Mouse (Mus musculus): ENCODE measurements around the gene Msrb1. TPM values are rescaled to one million over a fixed set of nuclear protein-coding genes. Genes with fewer than 3 reads are reported as not detected.

Msrb1 gene
- polyA plus RNA-seq, 1 experiment from 2014 or later = 22.6 TPM

DNA sequence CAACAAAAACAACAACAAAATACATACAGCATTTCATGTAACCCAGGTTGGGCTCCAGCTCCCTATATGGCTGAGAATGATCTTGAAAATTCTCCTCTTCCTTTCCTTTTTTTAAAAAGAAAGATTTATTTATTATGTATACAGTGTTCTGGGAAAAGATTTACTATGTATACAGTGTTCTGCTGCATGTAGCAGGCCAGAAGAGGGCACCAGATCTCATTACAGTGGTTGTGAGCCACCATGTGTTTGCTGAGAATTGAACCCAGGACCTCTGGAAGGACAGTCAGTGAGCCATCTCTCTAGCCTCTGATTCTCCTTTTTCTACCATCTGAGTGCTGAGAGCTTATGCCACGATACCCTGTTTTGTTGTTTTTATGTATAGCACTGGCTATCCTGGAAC lies 1.9 kb upstream of the Msrb1 start:
- Histone ChIP-seq H3K9ac (no peak overlapping the region), H3K27me3 (peaks cover 10% of the 10 kb centered on the region; the same call in 1 of the 2 replicates), H3K4me1 (peaks cover 15% of the 10 kb centered on the region), H3K27ac (no peak overlapping the region), H3K4me2 (replicated peaks) (no peak overlapping the region), H3K36me3 (0 out of 2 replicates have a peak, but pooled peaks cover under 1% of the 10 kb centered on the region), H3K4me3 (no peak overlapping the region), H3K9me3 (replicated peaks) (no peaks in the 10 kb centered on the region)
- no peak for ATAC-seq (ENCODE audit: low FRiP score)
- WGBS = 81% methylated on average over 1 of the region's 1 CpGs

DNA sequence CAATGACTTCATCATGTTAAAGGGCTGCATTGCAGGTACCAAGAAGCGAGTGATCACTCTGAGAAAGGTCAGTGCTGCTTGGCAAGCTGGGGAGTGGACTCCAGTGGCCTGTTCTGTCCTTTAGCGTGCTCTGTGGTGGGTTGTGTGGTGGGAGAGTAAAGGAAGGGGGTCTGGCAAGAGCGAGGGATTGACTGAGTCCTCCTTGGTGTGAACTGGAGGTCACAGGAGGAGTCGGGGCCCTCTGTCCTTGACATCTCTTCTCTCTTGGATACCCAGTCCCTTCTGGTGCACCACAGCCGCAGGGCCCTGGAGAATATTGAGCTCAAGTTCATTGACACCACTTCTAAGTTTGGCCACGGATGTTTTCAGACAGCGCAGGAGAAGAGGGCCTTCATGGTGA lies 996 bp upstream of the Msrb1 start:
- no peak; the same call in 1 of the 2 replicates for ATAC-seq (ENCODE audit: low FRiP score)
- H3K4me2 ChIP-seq (replicated peaks) = no peak overlapping the region
- H3K27ac ChIP-seq = 0 out of 2 replicates have a peak overlapping the region, but pooled peaks have one; percentile 44

DNA sequence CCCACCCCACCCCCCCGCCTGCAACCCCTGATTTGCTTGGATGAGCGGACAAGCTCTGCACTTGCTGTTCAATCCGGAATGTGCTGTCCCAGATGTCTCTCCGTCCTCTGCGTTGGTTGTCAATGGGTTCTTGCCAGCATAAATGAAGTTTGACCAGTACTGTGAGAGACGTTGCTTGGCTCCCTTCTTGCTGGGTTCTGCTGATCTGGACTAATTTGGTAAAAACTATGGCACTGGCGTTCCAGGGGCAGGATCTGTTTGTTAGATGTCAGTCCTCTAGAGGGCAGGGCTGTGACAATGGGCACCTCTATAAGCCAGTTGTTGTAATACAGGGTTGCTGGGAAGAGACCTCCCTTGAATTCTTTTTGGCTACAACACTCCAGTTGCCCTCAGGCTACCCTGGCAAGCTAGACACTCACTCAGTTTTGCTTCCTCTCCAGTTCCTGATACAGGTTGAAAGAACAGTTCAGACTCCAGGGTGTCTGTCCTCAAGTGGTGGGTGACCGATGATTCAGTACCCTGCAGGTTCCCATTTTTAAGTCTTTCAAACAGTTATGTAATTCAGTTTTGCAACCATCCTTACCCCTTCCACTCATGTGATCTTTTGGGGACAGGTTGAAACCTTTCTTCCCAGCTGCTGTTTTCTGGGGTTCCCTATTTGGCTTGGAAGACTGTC lies 831 bp downstream of the Msrb1 start:
- Histone ChIP-seq H3K9me3 (replicated peaks) (no peaks in the 10 kb centered on the region), H3K9ac (peak overlapping the region; percentile 61), H3K4me3 (peak overlapping the region; percentile 49), H3K4me2 (replicated peaks) (peak overlapping the region; percentile 72), H3K36me3 (peaks cover 18% of the 10 kb centered on the region; the same call in 1 of the 2 replicates), H3K4me1 (peaks cover 15% of the 10 kb centered on the region), H3K27ac (no peak overlapping the region), H3K27me3 (peaks cover 2% of the 10 kb centered on the region; the same call in 1 of the 2 replicates)
- 23% methylated on average over 8 of the region's 8 CpGs for WGBS
- ATAC-seq (ENCODE audit: low FRiP score) = no peak

More for the DNA sequence above, 996 bp upstream of the Msrb1 start:
- Histone ChIP-seq H3K36me3 (0 out of 2 replicates have a peak, but pooled peaks cover 7% of the 10 kb centered on the region), H3K4me3 (no peak overlapping the region), H3K4me1 (peaks cover 15% of the 10 kb centered on the region), H3K27me3 (peaks cover 10% of the 10 kb centered on the region; the same call in 1 of the 2 replicates), H3K9me3 (replicated peaks) (no peaks in the 10 kb centered on the region), H3K9ac (no peak overlapping the region)
- 85% methylated on average over 7 of the region's 7 CpGs for WGBS

DNA sequence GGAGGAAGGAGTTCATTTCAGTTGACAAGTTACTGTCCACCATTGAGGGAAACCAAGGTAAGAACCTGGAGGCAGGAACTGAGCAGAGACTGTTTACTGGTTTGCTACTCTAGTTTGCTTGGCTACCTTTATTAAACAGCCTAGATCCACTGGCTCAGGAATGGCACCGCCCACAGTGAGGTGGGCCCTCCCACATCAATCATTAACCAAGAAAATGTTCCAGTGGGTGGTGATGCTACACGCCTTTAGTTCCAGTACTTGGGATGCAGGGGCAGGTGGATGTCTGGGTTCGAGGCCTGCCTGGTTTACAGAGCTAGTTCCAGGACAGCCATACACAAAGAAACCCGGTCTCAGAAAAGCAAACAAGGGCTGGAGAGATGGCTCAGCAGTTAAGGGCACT lies 1.8 kb downstream of the Msrb1 start:
- no peak overlapping the region for H3K27ac ChIP-seq
- 84% methylated on average over 4 of the region's 4 CpGs for WGBS
- no peak for ATAC-seq (ENCODE audit: low FRiP score)
- no peak overlapping the region for H3K9ac ChIP-seq
- no peaks in the 10 kb centered on the region; the same call in 1 of the 2 replicates for H3K27me3 ChIP-seq
- peaks cover 15% of the 10 kb centered on the region for H3K4me1 ChIP-seq
- peaks cover 18% of the 10 kb centered on the region; the same call in 1 of the 2 replicates for H3K36me3 ChIP-seq
- H3K4me3 ChIP-seq = no peak overlapping the region
- no peak overlapping the region for H3K4me2 ChIP-seq (replicated peaks)
- H3K9me3 ChIP-seq (replicated peaks) = no peaks in the 10 kb centered on the region

DNA sequence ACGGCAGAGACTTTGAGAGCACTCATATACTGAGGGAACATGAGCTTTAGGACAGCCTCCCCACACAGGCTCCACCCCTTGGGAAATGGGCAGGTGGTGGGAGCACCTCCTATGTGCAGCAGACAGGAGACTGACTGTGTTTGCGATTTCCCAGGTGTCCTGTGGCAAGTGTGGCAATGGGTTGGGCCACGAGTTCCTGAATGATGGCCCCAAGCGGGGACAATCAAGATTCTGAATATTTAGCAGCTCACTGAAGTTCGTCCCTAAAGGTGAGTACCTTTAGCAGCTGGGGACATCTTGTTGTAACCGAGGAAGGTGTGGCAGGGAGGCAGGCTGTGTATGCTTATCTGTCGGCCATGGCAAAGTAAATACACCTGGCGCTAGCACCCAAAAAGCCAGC lies 3.5 kb downstream of the Msrb1 start:
- no peak overlapping the region for H3K4me2 ChIP-seq (replicated peaks)
- WGBS = 85% methylated on average over 8 of the region's 8 CpGs
- H3K27ac ChIP-seq = no peak overlapping the region
- H3K36me3 ChIP-seq = peaks cover 18% of the 10 kb centered on the region; the same call in 1 of the 2 replicates
- no peak for ATAC-seq (ENCODE audit: low FRiP score)
- H3K9me3 ChIP-seq (replicated peaks) = no peaks in the 10 kb centered on the region
- H3K27me3 ChIP-seq = no peaks in the 10 kb centered on the region
- H3K4me3 ChIP-seq = no peak overlapping the region
- peaks cover 15% of the 10 kb centered on the region for H3K4me1 ChIP-seq
- H3K9ac ChIP-seq = no peak overlapping the region

DNA sequence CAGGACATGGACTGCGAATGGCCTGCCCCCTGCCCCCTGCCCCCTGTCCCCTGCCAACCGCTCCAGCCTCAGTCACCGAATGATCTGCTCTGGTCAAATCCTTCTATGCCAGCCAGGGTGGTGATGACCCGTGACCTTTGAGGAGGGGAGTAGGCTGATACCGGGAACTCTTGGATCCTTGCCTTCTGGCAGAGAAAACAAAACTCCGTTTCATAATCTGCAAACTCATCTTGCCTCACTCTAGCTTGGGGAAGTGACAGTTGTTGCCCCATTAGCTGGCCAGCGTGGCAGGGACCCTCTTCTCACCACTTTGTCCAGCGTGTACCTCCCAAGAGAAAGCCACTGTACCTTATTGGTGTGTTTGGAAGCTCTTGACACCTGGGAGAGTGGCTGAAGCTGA lies 5.9 kb downstream of the Msrb1 start:
- H3K36me3 ChIP-seq = peaks cover 18% of the 10 kb centered on the region; the same call in 1 of the 2 replicates
- no peak overlapping the region for H3K4me2 ChIP-seq (replicated peaks)
- 86% methylated on average over 8 of the region's 8 CpGs for WGBS
- H3K9me3 ChIP-seq (replicated peaks) = no peaks in the 10 kb centered on the region
- peaks cover 3% of the 10 kb centered on the region for H3K4me1 ChIP-seq
- H3K4me3 ChIP-seq = no peak overlapping the region
- no peak overlapping the region for H3K27ac ChIP-seq
- ATAC-seq (ENCODE audit: low FRiP score) = no peak
- H3K9ac ChIP-seq = no peak overlapping the region
- peaks cover 7% of the 10 kb centered on the region; the same call in 1 of the 2 replicates for H3K27me3 ChIP-seq

DNA sequence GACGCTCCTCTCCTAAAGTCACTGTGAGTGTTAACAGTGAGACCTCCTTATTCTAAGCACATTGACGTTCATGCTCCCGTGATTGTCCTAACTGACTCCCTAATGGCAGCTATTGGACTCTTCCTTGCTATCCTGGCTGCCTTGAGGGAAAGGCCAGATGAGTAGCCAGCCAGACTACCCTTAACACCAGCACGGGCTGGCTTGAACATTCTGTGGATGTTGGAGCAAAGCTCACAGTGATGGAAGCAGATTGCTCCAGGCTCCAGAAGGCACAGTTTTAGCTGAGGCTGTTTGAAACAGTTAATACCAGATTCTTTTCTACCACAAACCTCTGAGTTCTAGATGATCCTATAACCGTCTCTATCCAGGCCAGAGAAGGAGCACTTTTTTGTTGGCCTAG lies 7.5 kb downstream of the Msrb1 start:
- no peak overlapping the region for H3K9ac ChIP-seq
- H3K9me3 ChIP-seq (replicated peaks) = no peaks in the 10 kb centered on the region
- WGBS = 78% methylated on average over 5 of the region's 5 CpGs
- H3K4me1 ChIP-seq = no peaks in the 10 kb centered on the region
- H3K36me3 ChIP-seq = peaks cover 18% of the 10 kb centered on the region; the same call in 1 of the 2 replicates
- H3K4me2 ChIP-seq (replicated peaks) = no peak overlapping the region
- ATAC-seq (ENCODE audit: low FRiP score) = no peak
- peaks cover 11% of the 10 kb centered on the region for H3K27me3 ChIP-seq
- H3K27ac ChIP-seq = no peak overlapping the region
- no peak overlapping the region for H3K4me3 ChIP-seq

DNA sequence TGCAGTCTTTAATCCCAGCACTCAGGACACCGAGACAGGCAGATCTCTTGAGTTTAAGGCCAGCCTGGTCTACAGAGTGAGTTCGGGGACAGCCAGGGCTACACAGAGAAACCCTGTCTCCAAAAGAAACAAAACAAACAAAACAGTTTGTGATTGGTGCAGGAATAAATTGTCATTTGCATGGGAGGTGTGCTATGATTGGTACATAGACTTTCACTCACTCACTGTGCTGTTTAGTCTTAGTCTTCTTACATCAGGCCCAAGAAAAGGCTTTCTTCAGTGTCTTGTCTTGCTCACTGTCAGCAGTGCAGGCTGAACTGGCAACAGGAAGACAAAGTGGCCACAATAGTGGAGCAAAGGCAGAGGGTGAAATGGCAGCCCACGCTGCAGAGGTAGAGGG lies 7.9 kb downstream of the Msrb1 start:
- H3K9me3 ChIP-seq (replicated peaks) = no peaks in the 10 kb centered on the region
- no peaks in the 10 kb centered on the region for H3K4me1 ChIP-seq
- H3K4me3 ChIP-seq = no peak overlapping the region
- peaks cover 15% of the 10 kb centered on the region for H3K27me3 ChIP-seq
- 73% methylated on average over 3 of the region's 3 CpGs for WGBS
- H3K27ac ChIP-seq = no peak overlapping the region
- H3K9ac ChIP-seq = no peak overlapping the region
- H3K4me2 ChIP-seq (replicated peaks) = no peak overlapping the region
- peaks cover 18% of the 10 kb centered on the region; the same call in 1 of the 2 replicates for H3K36me3 ChIP-seq
- no peak for ATAC-seq (ENCODE audit: low FRiP score)

DNA sequence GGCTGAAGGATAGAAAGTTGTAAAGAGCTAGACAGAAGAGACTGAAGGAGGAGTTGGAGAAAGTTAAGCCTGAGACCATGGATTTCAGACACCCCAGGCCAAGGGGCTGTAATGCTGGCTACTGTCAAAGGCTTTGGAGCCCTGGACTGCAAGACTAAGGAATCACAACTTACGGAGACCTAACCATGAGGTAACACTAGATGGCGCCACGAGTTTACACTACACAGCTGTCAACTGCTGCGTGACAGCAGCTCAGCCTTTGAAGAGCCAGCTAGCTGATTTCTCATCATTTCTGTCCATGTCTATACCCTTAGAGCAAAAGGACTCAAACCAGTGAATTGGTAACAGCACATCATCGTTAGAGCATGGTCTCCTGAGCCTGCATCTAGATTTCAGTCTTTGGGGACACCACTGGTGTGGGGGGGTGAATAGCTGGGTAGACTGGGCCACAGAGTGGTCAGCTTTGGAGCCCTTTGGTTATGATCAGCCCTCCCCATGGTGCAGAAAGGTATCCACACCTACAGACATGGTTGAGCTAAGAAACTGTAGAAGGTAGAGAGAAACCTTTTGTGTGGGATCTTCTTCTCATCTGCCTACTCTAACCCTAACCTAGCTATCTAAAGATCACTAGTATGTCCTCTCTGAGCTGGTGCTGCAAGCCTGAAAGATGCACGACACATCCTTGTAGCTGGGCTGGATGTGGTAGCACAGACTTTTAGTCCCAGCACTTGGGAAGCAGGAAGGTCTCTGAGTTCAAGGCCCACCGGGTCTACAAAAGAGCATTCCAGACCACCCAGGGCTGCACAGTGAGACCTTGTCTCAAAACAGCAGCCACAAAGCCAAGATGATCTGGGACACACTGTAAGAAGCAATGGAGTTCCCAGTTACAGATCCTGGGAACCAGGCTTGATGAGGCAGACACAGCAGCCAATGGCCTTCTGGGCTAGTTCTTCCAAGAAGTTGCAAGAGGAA lies 9.4 kb downstream of the Msrb1 start:
- no peaks in the 10 kb centered on the region for H3K4me1 ChIP-seq
- peaks cover 9% of the 10 kb centered on the region; the same call in 1 of the 2 replicates for H3K36me3 ChIP-seq
- no peak overlapping the region for H3K4me3 ChIP-seq
- no peak overlapping the region for H3K4me2 ChIP-seq (replicated peaks)
- peaks cover 27% of the 10 kb centered on the region for H3K27me3 ChIP-seq
- no peak overlapping the region for H3K27ac ChIP-seq
- no peak overlapping the region for H3K9ac ChIP-seq
- no peaks in the 10 kb centered on the region for H3K9me3 ChIP-seq (replicated peaks)
- 20% methylated on average over 7 of the region's 7 CpGs for WGBS
- peak; percentile 67; the same call in 1 of the 2 replicates for ATAC-seq (ENCODE audit: low FRiP score)

DNA sequence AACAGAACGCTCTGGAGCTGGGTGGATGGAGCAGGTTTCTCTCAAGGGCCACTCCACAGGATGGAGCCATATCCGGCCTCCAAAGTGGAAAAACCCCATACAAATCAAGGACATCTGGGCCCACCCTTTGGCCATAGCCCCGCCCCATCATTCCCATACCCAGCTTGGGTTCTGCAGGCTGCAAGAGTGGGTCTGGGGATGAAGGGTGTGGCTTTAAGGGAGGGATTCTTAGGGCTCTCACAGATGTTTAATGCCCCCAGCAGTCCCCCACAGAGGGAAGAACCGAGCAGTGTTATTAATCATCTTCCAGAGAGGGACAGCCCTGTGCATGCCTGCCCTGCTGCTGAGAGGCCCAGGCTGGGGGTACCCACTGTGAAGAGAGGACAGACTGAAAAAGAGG lies 10.5 kb downstream of the Msrb1 start:
- no peak overlapping the region for H3K4me2 ChIP-seq (replicated peaks)
- ATAC-seq (ENCODE audit: low FRiP score) = no peak
- no peak overlapping the region for H3K4me3 ChIP-seq
- H3K36me3 ChIP-seq = no peaks in the 10 kb centered on the region
- 45% methylated on average over 4 of the region's 4 CpGs for WGBS
- H3K27me3 ChIP-seq = peaks cover 39% of the 10 kb centered on the region
- no peak overlapping the region for H3K27ac ChIP-seq
- H3K9ac ChIP-seq = no peak overlapping the region
- no peaks in the 10 kb centered on the region for H3K4me1 ChIP-seq
- H3K9me3 ChIP-seq (replicated peaks) = no peaks in the 10 kb centered on the region

DNA sequence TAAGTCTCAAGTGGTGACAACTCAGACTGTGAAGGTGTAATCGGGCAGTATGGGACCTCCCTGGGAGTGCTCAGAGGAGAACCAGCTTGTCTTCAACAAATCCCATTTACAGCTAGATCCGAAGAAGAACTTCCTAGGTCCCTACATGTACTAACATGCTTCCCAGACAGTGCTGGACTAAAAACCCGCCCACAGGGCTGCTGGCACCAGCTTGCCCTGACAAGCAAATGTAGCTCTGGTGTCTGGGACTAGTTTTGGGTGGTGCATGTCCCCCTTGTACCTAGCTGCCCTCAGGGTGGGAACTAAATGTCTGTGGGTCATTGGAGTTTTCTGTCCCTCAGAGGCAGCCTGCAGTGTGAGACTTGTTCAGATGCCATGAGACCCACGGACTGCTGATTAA lies 15.1 kb downstream of the Msrb1 start:
- Histone ChIP-seq H3K9ac (no peak overlapping the region), H3K4me1 (peaks cover 14% of the 10 kb centered on the region), H3K27me3 (peaks cover 83% of the 10 kb centered on the region), H3K4me2 (replicated peaks) (no peak overlapping the region), H3K9me3 (replicated peaks) (no peaks in the 10 kb centered on the region), H3K36me3 (no peaks in the 10 kb centered on the region), H3K27ac (no peak overlapping the region), H3K4me3 (no peak overlapping the region)
- WGBS = 19% methylated on average over 4 of the region's 4 CpGs
- ATAC-seq (ENCODE audit: low FRiP score) = no peak

Data from hindbrain, embryonic 12.5 days (tissue).